Mouse (Mus musculus) macrophage (primary cell): Measurements from ENCODE around the gene Patj. TPM values are rescaled to one million over a fixed set of nuclear protein-coding genes. Genes with fewer than 3 reads are reported as not detected.

ENCODE experiments used
- H3K27ac ChIP-seq: fragments of 350-480 bp; formaldehyde crosslinking; 2 replicates; pipeline ENCODE4 v1.9.0; 2021
- H3K36me3 ChIP-seq: fragments of 350-480 bp; formaldehyde crosslinking; 2 replicates; pipeline ENCODE4 v1.9.0; 2021; ENCODE audit errors: inconsistent target
- H3K4me3 ChIP-seq: fragments of 350-480 bp; formaldehyde crosslinking; 2 replicates; pipeline ENCODE4 v1.9.0; 2021; ENCODE audit errors: inconsistent target
- H3K79me2 ChIP-seq: fragments of 350-480 bp; formaldehyde crosslinking; 2 replicates; pipeline ENCODE4 v1.9.0; 2021; ENCODE audit errors: inconsistent target
- WGBS: methylation state at CpG from one replicate; pipeline ENCODE4 v1.1.7; 2026; ENCODE audit warnings: inconsistent platforms; ENCODE audit not compliant: missing documents; 5-methylcytosine and 5-hydroxymethylcytosine counted together
- polyA plus RNA-seq: library from polyadenylated mRNA; stranded (reverse); fragments of 250-400 nt; gene quantifications from 3 replicates; pipeline ENCODE4 v1.2.4, GENCODE M21; 2018; ENCODE audit warnings: inconsistent platforms

Patj gene
- polyA plus RNA-seq, 1 experiment from 2014 or later: 0.39 TPM

DNA sequence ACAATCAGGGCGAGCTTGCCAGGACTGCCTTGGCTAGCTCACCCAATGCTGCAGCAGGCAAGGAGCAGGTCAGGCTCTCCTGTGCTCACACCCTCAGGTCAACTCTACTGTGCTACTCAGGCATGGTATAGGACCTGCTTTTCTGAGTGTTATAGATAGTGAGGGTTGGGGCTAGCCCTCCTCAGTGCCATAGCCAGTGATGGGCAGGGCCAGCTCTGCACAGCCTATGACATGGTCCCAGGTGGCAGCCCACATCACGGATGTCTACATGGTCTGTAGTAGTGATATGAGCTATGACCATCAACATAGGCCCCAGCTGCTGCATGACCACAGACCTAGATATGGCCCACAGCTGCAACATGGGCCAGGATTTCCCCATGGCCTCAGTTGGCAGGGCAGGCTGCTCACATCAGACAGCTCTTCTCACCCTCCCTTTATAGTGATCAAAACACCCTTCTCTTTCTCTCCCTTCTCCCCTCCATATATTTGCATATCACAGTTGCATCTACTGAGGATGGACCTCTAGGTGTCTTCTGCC lies 66.3 kb downstream of the Patj start:
- Histone ChIP-seq H3K4me3 (no peak overlapping the region), H3K27ac (no peak overlapping the region), H3K79me2 (no peaks in the 10 kb centered on the region), H3K36me3 (no peaks in the 10 kb centered on the region)
- WGBS: 84% methylated on average over 2 of the region's 2 CpGs

DNA sequence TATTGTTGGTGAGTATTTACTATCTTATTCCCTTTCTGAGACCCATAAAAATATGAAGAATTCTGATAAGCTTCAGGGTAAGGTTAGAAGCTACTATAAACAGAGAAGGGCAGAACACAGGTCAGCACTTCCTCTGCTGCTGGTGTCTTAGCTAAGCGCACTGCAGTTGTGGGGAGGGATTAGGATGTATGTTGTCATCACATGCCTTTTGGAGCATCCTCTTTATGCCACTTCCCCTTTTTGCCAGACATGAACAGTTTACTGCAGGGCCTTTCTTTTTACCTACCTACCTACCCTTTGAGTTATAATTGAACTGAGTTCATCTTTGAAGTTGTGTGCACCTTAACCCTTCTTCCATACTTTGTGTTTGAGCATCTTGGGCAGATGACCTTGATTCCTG lies 69.9 kb downstream of the Patj start:
- Histone ChIP-seq H3K36me3 (no peaks in the 10 kb centered on the region), H3K4me3 (no peak overlapping the region), H3K27ac (no peak overlapping the region), H3K79me2 (no peaks in the 10 kb centered on the region)
- 0% methylated on average over 1 of the region's 1 CpGs for WGBS

DNA sequence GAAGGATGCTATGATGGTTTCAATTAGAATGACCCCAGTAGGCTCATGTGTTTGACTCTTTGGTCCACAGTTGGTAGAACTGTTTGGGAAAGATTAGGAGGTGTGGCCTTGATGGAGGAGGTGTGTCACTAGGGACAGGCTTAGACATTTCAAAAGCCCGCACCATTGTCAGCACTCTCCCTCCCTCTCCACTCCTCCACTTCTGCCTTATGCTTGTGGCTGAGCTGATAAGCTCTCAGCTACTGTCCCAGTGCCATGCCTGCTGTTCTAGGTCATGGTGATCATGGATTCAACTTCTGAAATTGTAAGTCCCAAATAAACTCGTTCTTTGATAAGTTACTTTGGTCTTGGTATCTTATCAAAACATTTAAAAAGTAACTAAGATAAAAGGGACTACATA lies 70.3 kb downstream of the Patj start:
- Histone ChIP-seq H3K79me2 (no peaks in the 10 kb centered on the region), H3K36me3 (no peaks in the 10 kb centered on the region), H3K4me3 (no peak overlapping the region), H3K27ac (no peak overlapping the region)
- WGBS: 89% methylated on average over 2 of the region's 2 CpGs

DNA sequence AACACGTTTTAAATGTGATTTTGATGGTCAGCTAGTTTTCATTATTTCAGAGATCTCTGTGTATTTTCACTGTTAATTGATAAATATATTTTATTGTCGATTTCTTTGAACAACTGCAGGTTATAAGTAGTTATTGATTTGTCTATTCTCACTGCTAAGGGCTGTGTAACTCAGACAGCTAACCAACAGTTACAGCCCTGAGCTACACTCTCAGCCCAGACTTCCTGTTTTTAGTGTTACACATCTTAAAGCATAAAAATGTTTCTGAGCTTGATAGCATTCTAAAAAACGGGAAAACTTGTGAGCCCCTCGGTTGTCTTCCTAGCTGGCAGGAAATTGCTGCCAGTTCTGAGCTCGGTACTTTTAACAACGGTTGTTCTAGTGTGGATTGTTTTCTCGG lies 75.8 kb downstream of the Patj start:
- no peaks in the 10 kb centered on the region for H3K36me3 ChIP-seq
- H3K27ac ChIP-seq: no peak overlapping the region
- H3K4me3 ChIP-seq: no peak overlapping the region
- H3K79me2 ChIP-seq: no peaks in the 10 kb centered on the region
- 15% methylated on average over 7 of the region's 7 CpGs for WGBS

DNA sequence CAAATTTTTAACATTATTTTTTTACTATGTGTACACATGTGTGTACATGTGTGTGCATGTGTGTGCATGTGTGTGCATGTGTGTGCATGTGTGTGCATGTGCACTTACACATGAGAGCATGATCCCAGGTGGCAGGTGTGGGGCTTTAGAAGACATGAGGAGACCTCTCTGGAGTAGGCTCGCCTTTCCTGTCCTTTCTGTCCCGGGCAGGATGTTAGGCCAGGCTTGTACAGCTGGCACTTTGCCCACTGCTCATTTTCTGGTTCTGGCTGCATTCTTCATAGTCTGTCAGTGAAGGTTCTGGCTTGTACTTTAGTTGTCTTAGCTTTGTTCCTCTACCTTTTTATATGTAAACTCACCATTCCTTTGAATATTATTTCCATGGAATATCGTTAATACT lies 77.9 kb downstream of the Patj start:
- Histone ChIP-seq H3K79me2 (no peaks in the 10 kb centered on the region), H3K27ac (no peak overlapping the region), H3K4me3 (no peak overlapping the region), H3K36me3 (no peaks in the 10 kb centered on the region)
- 74% methylated on average over 3 of the region's 3 CpGs for whole genome bisulfite sequencing

DNA sequence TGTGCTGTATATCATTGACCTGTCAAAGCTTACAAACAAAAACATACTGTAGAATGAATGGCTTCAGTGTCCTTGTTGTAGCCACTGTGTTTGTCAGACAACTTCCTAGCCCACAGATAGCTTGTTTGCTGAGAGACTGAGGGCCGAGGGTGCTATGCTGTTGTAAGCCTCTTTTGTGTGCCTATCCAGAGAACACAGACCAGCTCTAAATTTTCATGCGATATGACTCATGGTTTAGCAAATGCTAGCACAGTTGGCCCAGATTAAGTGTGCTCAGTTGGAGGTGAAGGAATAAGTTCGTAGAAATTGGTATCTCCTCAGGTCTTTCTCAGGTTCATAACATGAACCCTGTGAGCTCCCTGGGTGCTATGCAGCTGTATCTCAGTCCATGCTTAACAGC lies 82.4 kb downstream of the Patj start:
- H3K36me3 ChIP-seq: no peaks in the 10 kb centered on the region
- no peaks in the 10 kb centered on the region for H3K79me2 ChIP-seq
- H3K27ac ChIP-seq: no peak overlapping the region
- 93% methylated on average over 3 of the region's 3 CpGs for WGBS
- no peak overlapping the region for H3K4me3 ChIP-seq

DNA sequence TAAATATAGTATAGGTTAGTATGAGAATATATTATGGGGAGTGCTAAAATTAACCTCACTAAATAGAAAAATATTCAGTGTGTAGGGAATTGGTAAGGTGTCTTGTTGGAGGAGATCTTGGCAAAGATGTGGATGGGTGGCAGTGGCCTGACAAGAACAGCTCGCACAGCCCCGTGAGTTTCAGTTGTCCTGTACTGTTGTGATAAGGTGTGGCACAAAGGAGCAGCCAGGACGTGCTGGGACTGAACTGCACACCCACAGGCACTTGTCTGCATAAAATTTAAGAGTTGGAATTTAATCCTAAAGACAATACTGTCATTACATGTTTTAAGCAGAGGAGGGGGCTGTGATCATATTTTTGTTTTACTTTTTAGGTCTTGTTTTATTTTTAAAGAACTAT lies 90.9 kb downstream of the Patj start:
- no peak overlapping the region for H3K27ac ChIP-seq
- no peak overlapping the region for H3K4me3 ChIP-seq
- H3K36me3 ChIP-seq: no peaks in the 10 kb centered on the region
- H3K79me2 ChIP-seq: no peaks in the 10 kb centered on the region
- 84% methylated on average over 3 of the region's 3 CpGs for WGBS

DNA sequence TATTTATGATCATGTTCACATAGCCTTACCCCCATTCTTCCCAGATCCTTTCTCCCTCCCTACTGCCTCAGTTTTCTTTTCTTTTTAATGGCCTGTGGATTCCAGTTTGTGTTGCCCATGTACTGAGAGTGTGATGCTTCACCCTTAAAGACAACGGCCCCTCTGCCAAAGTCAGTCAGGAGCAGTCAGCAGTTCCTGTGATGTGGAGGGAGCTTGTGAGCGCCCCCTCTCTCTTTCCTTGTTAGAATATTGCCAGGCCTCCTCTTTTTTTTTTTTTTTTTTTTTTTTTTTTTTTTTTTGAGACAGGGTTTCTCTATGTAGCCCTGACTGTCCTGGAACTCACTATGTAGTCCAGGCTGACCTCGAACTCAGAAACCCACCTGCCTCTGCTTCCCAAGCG lies 91.3 kb downstream of the Patj start:
- Histone ChIP-seq H3K4me3 (no peak overlapping the region), H3K36me3 (no peaks in the 10 kb centered on the region), H3K79me2 (no peaks in the 10 kb centered on the region), H3K27ac (no peak overlapping the region)
- WGBS: 91% methylated on average over 4 of the region's 4 CpGs

DNA sequence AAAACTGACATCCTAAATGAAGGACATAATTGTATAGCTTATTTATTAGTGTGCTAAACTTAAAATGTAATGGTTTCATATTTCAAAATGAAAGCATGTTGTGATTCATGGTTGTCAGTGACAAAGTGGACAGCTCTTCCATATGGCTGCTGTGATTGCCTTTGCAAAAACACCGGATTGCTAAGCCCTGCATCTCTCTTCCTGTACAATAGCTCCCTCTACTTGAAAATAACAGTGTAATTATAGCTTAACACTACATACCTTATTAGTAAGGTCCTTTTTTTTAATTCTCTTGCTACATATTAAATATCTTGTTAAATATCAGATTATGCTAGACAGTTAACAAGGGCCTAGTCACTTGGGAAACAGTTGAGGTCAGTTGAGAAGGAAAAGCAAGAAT lies 93.8 kb downstream of the Patj start:
- H3K27ac ChIP-seq: no peak overlapping the region
- WGBS: 62% methylated on average over 1 of the region's 1 CpGs
- no peaks in the 10 kb centered on the region for H3K36me3 ChIP-seq
- no peaks in the 10 kb centered on the region for H3K79me2 ChIP-seq
- H3K4me3 ChIP-seq: no peak overlapping the region

DNA sequence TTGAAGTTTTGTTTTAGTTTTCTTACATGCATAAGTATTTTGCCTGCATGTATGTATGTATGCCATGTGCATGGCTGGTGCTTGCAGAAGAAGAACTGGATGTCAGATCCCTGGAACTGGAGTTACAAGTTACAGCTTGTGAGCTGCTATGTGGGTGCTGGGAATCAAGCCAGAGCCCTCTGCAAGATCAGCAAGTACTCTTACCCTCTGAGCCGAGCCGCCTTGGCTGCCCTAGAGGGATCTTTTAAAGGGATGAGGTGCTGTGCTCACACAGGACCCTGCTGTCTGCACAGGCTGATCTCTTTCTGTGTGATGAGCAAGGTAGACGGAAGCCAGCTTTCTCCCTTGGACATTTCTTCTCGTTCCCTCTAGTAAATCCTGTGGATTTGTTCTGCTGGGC lies 102.8 kb downstream of the Patj start:
- H3K79me2 ChIP-seq: no peaks in the 10 kb centered on the region
- no peaks in the 10 kb centered on the region for H3K36me3 ChIP-seq
- WGBS: 98% methylated on average over 4 of the region's 4 CpGs
- no peak overlapping the region for H3K4me3 ChIP-seq
- no peak overlapping the region for H3K27ac ChIP-seq

DNA sequence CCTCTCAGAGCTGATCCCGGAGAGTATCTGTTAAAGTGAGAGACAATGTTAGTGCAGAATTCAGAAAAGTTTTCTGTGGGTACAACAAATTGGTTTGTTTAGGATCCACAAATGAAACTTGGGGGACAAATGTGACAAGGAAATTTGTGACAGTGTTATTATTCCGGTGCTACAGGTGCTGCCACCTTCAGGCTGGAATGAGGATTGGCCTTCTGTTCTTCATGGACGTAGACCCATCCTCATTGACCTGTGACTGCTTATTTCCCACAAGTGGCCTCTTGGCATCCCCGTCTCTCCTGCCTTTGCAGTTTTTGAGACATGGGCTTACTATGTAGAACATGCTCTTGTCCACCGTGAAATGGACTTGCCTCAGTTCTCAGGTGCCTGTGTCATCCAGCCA lies 104.6 kb downstream of the Patj start:
- Histone ChIP-seq H3K79me2 (no peaks in the 10 kb centered on the region), H3K36me3 (no peaks in the 10 kb centered on the region), H3K4me3 (no peak overlapping the region), H3K27ac (no peak overlapping the region)
- 61% methylated on average over 5 of the region's 5 CpGs for WGBS

DNA sequence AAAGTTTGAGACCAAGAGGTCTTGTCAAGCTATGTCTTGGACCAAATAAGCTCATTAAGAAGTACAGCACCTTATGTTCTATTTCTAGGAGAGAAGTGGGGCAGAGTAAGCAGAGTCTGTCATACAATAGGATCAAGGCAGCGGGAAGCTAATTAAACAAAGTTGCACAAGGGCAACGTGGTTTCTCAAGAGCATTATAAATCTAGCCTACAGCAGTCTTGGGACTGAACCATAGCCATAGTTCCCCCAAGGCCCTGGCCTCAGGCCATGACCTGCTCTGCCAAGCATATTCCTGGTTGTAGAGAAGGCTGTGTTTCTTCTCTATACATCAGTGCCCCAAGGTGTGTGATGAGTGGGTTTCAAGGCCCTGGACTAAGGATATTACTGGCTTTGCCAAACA lies 105.3 kb downstream of the Patj start:
- 66% methylated on average over 2 of the region's 2 CpGs for whole genome bisulfite sequencing
- no peaks in the 10 kb centered on the region for H3K79me2 ChIP-seq
- H3K4me3 ChIP-seq: no peak overlapping the region
- H3K27ac ChIP-seq: no peak overlapping the region
- H3K36me3 ChIP-seq: no peaks in the 10 kb centered on the region

DNA sequence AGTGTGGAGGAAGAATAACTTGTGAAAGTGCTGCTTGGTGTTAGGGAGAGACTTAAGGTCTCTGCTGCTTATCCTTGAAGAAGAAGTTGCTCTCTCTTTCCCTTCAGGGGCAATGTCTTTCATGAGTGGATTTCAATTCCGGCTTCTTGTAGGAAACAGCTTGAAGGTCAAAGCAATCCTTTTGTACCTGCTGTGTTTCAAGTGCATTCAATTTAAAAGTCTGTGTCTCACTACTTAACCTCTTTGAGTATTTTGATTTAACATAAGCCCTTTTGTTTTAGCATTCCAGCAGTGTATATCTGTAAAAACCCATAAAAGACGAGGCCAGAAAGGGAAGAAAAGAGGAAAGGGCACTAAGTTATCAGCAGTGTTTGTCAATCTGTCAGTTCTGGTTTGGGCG lies 109.2 kb downstream of the Patj start:
- H3K27ac ChIP-seq: no peak overlapping the region
- H3K4me3 ChIP-seq: no peak overlapping the region
- no peaks in the 10 kb centered on the region for H3K79me2 ChIP-seq
- 93% methylated on average over 3 of the region's 3 CpGs for WGBS
- H3K36me3 ChIP-seq: no peaks in the 10 kb centered on the region

DNA sequence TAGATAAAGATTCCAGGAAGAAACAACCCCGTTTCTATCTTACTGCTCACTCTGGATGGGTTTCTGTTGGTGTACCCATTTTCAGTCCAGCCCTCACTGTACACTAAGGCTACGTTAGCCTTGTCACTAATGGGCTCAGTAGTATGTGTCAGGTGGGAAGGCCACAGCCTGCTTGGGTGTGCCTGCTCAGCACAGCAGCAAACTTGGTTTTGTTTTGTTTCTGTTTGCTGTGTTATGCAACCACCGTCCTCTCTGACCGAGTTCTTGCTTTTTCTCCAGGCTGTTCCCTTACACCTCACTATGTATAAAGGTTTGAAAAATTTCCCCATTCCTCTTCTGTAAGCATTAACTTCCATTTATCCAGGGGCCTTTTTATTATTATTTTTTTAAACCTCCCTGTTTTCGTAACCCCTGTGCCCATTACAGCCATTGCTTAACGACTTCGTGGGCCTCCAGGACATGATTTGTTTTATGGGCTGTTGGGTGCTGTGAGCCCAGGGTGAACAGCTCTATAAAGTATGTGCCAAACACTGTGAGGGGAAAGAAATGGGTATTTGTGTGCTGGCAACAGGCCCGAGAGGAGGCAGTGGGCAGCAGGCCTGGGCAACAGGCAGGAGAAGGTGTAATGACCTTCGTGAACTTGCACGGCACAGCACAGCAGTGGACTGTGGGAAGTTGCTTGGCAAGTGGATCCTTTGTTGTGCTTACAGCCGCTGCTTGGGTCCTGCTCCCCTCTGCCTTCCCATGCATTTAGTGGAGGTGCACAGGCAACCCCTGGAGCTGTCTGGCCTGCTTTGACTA lies 113.1 kb downstream of the Patj start:
- Histone ChIP-seq H3K27ac (no peak overlapping the region), H3K4me3 (no peak overlapping the region), H3K79me2 (no peaks in the 10 kb centered on the region), H3K36me3 (no peaks in the 10 kb centered on the region)
- 84% methylated on average over 11 of the region's 11 CpGs for WGBS

DNA sequence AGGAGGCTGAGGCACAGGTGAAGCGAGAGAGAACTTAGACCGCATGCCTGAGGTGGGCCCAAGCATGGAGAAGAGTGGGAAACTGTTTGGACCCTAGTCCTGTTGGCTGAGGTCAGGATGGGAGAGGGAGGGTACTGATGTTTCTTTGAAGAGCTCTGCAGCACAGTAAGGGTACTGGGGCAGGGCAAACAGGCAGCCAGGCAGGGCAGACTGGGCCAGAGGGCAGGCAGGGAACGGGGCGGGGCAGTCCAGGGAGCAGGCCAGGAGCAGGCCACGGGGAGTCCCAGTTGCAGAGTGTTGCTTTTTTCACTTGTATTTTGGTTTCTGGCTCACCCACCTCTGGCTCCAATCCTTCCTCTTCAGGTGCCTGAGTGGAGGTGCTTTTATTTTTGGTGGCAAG lies 114.4 kb downstream of the Patj start:
- Histone ChIP-seq H3K27ac (no peak overlapping the region), H3K36me3 (no peaks in the 10 kb centered on the region), H3K79me2 (no peaks in the 10 kb centered on the region), H3K4me3 (no peak overlapping the region)
- 94% methylated on average over 5 of the region's 5 CpGs for WGBS

DNA sequence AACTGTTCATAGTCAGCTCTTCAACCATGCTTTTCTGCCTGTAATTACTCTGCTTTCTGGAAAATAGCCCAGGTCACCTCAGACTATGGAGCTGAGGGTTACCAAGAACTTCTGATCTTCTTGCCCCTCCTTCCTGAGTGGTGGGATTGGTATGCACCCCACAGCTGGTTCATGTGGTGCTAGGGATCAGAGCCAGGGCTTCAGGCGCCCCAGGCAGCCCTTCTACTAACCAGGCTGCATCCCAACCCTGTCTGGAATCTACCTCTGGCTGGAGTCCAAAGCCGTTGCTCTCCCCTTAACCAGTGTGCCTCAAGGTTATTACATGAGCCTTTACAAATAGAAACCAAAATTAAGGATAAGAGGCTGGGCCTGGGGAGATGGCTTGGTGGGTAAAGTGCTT lies 115.7 kb downstream of the Patj start:
- Histone ChIP-seq H3K79me2 (no peaks in the 10 kb centered on the region), H3K4me3 (no peak overlapping the region), H3K27ac (no peak overlapping the region), H3K36me3 (no peaks in the 10 kb centered on the region)
- 88% methylated on average over 2 of the region's 2 CpGs for WGBS
